Mouse (Mus musculus): ENCODE data around the gene Epn1.

DNA sequence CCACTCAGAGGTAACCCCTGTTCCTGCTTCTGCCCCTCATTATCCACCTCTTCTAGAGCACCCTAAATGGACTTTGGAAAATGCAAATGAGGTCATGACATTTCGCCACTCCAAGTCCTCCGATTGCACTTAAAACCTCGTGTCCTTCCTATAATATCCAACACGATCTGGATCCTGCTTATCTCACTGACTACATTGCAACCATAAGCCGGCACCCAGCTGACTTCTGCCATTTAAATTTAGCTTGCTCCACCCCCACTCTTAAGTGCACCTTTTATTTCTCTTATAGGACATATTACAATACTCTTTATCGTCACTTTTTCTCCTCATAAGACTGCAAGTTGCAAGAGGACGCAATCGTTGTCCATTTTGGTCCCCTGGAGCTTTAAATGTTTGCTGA is 42.6 kb upstream of the Epn1 start:
- TF ChIP-seq CEBPB (IDR thresholded peaks at IDR 0.05; ENCODE audit: low read depth), result no peak
- no peak for TF ChIP-seq MAX (IDR thresholded peaks at IDR 0.05)
